Mouse (Mus musculus) forebrain, embryonic 10.5 days (tissue): ENCODE measurements at regions not wholly inside any gene's neighbourhood (a gene's known extent, or its start where the extent isn't known, plus 50 kb on each side); places are given as distances from the start of the nearest gene placed in this dataset.

Experiments used
- DNase-seq: peaks from one replicate; pipeline ENCODE4 v3.0.0-alpha.2; 2017; ENCODE audit warnings: low spot score; ENCODE audit errors: extremely low spot score
- H3K27ac ChIP-seq: fragments of 300-500 bp; sonication (generic); 2 replicates; pipeline ENCODE4 v1.5.1; 2016; ENCODE audit warnings: mild to moderate bottlenecking
- H3K27me3 ChIP-seq: fragments of 300-500 bp; sonication (generic); 2 replicates; pipeline ENCODE4 v1.6.1; 2016; ENCODE audit warnings: mild to moderate bottlenecking; ENCODE audit not compliant: poor library complexity, severe bottlenecking
- H3K36me3 ChIP-seq: fragments of 300-500 bp; sonication (generic); replicated peaks from 2 replicates; pipeline ENCODE4 v1.6.1; 2016; ENCODE audit warnings: mild to moderate bottlenecking, moderate library complexity
- H3K4me1 ChIP-seq: fragments of 300-500 bp; sonication (generic); 2 replicates; pipeline ENCODE4 v1.6.1; 2016
- H3K4me3 ChIP-seq: fragments of 300-500 bp; sonication (generic); 2 replicates; pipeline ENCODE4 v1.5.1; 2016; ENCODE audit warnings: mild to moderate bottlenecking, moderate library complexity
- H3K9me3 ChIP-seq: fragments of 300-500 bp; sonication (generic); 2 replicates; pipeline ENCODE4 v1.6.1; 2016; ENCODE audit warnings: mild to moderate bottlenecking, moderate library complexity
- WGBS: fragments of 180-500 bp; shearing (Covaris S2); methylation state at CpG from one replicate; pipeline ENCODE4 v1.1.7; 2016; 5-methylcytosine and 5-hydroxymethylcytosine counted together

GRCm38 (mm10) chr8:12135392-12136177 lies 143.0 kb upstream of the A230072I06Rik start:
- WGBS: 55% methylated on average over 14 of the region's 14 CpGs
- peaks cover 100% of the 10 kb centered on the region for H3K27me3 ChIP-seq
- H3K4me3 ChIP-seq: no peak overlapping the region
- H3K27ac ChIP-seq: peak overlapping the region; percentile 78
- DNase-seq: peak; percentile 52
- H3K36me3 ChIP-seq: no peaks in the 10 kb centered on the region
- H3K4me1 ChIP-seq: peaks cover 56% of the 10 kb centered on the region
- H3K9me3 ChIP-seq: no peaks in the 10 kb centered on the region

GRCm38 (mm10) chr8:12136178-12136455 lies 142.5 kb upstream of the A230072I06Rik start:
- WGBS: 28% methylated on average over 5 of the region's 5 CpGs

GRCm38 (mm10) chr8:12137496-12137895 lies 141.1 kb upstream of the A230072I06Rik start:
- Histone ChIP-seq H3K27me3 (peaks cover 94% of the 10 kb centered on the region), H3K27ac (peak overlapping the region; percentile 60; the same call in 1 of the 2 replicates)
- 25% methylated on average over 3 of the region's 3 CpGs for WGBS

More at GRCm38 (mm10) chr8:12136178-12136455, 142.5 kb upstream of the A230072I06Rik start:
- no peaks in the 10 kb centered on the region for H3K36me3 ChIP-seq
- no peaks in the 10 kb centered on the region for H3K9me3 ChIP-seq
- H3K4me1 ChIP-seq: peaks cover 55% of the 10 kb centered on the region
- H3K27me3 ChIP-seq: peaks cover 99% of the 10 kb centered on the region
- no peak overlapping the region for H3K4me3 ChIP-seq
- H3K27ac ChIP-seq: peak overlapping the region; percentile 78
- no peak for DNase-seq

GRCm38 (mm10) chr8:12137913-12138312 lies 140.7 kb upstream of the A230072I06Rik start:
- H3K36me3 ChIP-seq: no peaks in the 10 kb centered on the region
- peaks cover 55% of the 10 kb centered on the region for H3K4me1 ChIP-seq
- H3K9me3 ChIP-seq: no peaks in the 10 kb centered on the region
- H3K27me3 ChIP-seq: peaks cover 94% of the 10 kb centered on the region
- 79% methylated on average over 8 of the region's 8 CpGs for WGBS
- no peak overlapping the region for H3K27ac ChIP-seq
- DNase-seq: no peak
- no peak overlapping the region for H3K4me3 ChIP-seq

More at GRCm38 (mm10) chr8:12137496-12137895, 141.1 kb upstream of the A230072I06Rik start:
- peaks cover 55% of the 10 kb centered on the region for H3K4me1 ChIP-seq
- H3K36me3 ChIP-seq: no peaks in the 10 kb centered on the region
- no peaks in the 10 kb centered on the region for H3K9me3 ChIP-seq
- DNase-seq: no peak
- no peak overlapping the region for H3K4me3 ChIP-seq

- Histone ChIP-seq H3K27me3 (peaks cover 78% of the 10 kb centered on the region), H3K9me3 (no peaks in the 10 kb centered on the region), H3K4me1 (peaks cover 23% of the 10 kb centered on the region), H3K4me3 (no peak overlapping the region), H3K36me3 (no peaks in the 10 kb centered on the region), H3K27ac (peak overlapping the region; percentile 25; the same call in 1 of the 2 replicates)
- no peak for DNase-seq
- WGBS: 37% methylated on average over 7 of the region's 7 CpGs
Observed at GRCm38 (mm10) chr8:12151679-12152078, 126.9 kb upstream of the A230072I06Rik start.

DNA sequence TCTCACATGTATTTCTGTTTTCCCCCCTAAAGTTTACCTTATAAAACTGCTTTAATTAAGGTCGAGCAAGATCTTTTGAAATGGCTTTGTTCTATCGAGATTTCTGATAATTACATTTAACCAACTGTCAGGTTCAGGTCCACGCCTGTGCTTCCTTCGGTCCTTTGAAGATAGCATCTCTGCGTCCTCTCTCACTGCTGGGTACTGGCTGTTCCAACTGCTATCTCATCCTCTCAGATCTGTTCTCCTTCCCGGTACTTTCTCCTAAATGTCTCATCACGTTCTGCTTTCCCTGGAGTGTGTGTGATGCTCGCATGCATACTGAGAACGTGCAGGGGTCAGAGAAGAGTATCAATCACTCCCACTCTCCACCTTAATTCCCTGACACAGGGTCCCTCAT lies 125.8 kb upstream of the A230072I06Rik start:
- H3K36me3 ChIP-seq: no peaks in the 10 kb centered on the region
- peaks cover 76% of the 10 kb centered on the region for H3K27me3 ChIP-seq
- peaks cover 23% of the 10 kb centered on the region for H3K4me1 ChIP-seq
- no peak overlapping the region for H3K4me3 ChIP-seq
- no peak overlapping the region for H3K27ac ChIP-seq
- WGBS: 85% methylated on average over 9 of the region's 9 CpGs
- no peak for DNase-seq
- H3K9me3 ChIP-seq: no peaks in the 10 kb centered on the region

- Histone ChIP-seq H3K27ac (no peak overlapping the region), H3K4me3 (no peak overlapping the region), H3K4me1 (peaks cover 7% of the 10 kb centered on the region), H3K36me3 (no peaks in the 10 kb centered on the region), H3K9me3 (no peaks in the 10 kb centered on the region), H3K27me3 (peaks cover 54% of the 10 kb centered on the region)
- DNase-seq: no peak
- WGBS: 85% methylated on average over 1 of the region's 1 CpGs
Observed at GRCm38 (mm10) chr8:12156893-12157292, 121.7 kb upstream of the A230072I06Rik start.

DNA sequence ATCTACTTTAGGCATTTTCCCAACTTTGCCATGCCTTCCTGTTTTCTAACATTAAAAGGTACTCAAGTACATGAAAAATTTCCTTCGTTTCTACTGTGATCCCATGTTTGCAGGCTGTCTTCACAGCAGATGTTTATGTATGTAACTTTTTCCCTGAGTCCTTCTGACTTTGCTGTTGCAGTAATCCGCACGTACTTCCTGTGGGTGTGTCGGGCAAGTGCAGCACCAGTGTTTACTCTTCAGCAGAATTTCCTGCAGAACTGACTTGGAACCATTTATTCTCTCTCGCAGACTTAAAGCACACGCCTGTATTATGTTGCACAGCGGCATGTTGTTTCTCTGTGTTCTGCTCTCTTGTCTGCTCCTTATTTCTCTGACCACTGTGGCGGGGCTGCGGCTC lies 120.4 kb upstream of the A230072I06Rik start:
- Histone ChIP-seq H3K36me3 (no peaks in the 10 kb centered on the region), H3K4me1 (peaks cover 9% of the 10 kb centered on the region), H3K4me3 (no peak overlapping the region), H3K9me3 (no peaks in the 10 kb centered on the region), H3K27ac (no peak overlapping the region), H3K27me3 (peaks cover 54% of the 10 kb centered on the region)
- 90% methylated on average over 9 of the region's 9 CpGs for WGBS
- DNase-seq: no peak

DNA sequence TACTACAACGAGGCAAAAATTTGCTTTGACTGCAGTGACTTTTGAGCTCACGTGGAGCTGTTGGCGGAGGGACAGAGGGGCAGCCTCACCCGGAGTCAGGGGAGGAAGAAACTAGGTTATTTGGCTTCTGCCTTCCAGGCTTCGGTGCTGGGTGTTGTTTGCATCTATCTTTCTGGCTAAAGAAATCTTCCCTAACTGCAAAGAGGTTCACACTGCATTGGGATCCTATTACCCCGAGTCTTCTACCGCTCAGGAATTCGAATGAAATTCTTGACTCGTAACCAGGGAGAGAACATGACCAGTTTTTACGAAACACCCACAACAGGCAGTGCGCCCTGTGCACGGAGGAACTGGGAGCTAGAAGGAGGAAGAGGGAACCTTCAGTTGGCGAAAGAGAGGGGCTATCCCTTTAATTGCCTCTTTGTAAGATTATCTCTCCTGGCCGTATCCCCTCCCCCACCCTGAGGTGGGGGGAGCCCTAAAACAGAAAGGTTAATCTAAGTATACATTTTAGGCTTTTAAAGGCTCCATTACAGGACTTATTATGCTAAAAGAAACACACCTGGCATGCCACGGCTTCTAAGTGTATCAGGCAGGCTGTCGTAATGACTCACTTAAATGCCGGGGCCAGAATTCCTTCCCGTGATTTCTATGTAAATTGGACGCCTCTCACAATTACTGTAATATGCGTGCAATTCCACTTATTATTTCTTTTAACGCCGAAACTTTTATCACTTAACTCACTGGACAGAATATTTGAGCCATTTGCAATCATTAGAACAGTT lies 115.5 kb upstream of the A230072I06Rik start:
- Histone ChIP-seq H3K27me3 (peaks cover 71% of the 10 kb centered on the region), H3K4me3 (peak overlapping the region; percentile 31; the same call in 1 of the 2 replicates), H3K27ac (0 out of 2 replicates have a peak overlapping the region, but pooled peaks have one; percentile 25), H3K36me3 (no peaks in the 10 kb centered on the region), H3K9me3 (no peaks in the 10 kb centered on the region), H3K4me1 (peaks cover 44% of the 10 kb centered on the region)
- DNase-seq: peak; percentile 18
- WGBS: 23% methylated on average over 22 of the region's 22 CpGs

- peak; percentile 59 for DNase-seq
- Histone ChIP-seq H3K4me3 (peak overlapping the region; percentile 29; the same call in 1 of the 2 replicates), H3K9me3 (no peaks in the 10 kb centered on the region), H3K36me3 (no peaks in the 10 kb centered on the region), H3K27ac (peak overlapping the region; percentile 79), H3K4me1 (peaks cover 56% of the 10 kb centered on the region), H3K27me3 (peaks cover 91% of the 10 kb centered on the region)
- 40% methylated on average over 23 of the region's 23 CpGs for WGBS
Observed at GRCm38 (mm10) chr8:12165487-12166152, 113.0 kb upstream of the A230072I06Rik start.

GRCm38 (mm10) chr8:12171788-12172187 lies 106.8 kb upstream of the A230072I06Rik start:
- H3K27ac ChIP-seq: no peak overlapping the region
- no peak for DNase-seq
- peaks cover 80% of the 10 kb centered on the region for H3K27me3 ChIP-seq
- no peak overlapping the region for H3K4me3 ChIP-seq
- no peaks in the 10 kb centered on the region for H3K9me3 ChIP-seq
- H3K4me1 ChIP-seq: peaks cover 22% of the 10 kb centered on the region
- 91% methylated on average over 12 of the region's 12 CpGs for WGBS
- no peaks in the 10 kb centered on the region for H3K36me3 ChIP-seq

- WGBS: 93% methylated on average over 13 of the region's 13 CpGs
- Histone ChIP-seq H3K4me3 (no peak overlapping the region), H3K4me1 (peaks cover 6% of the 10 kb centered on the region; the same call in 1 of the 2 replicates), H3K27ac (no peak overlapping the region), H3K9me3 (no peaks in the 10 kb centered on the region), H3K27me3 (peaks cover 59% of the 10 kb centered on the region), H3K36me3 (no peaks in the 10 kb centered on the region)
- no peak for DNase-seq
Observed at GRCm38 (mm10) chr8:12175496-12175895, 103.1 kb upstream of the A230072I06Rik start.
